Mouse (Mus musculus) layer of hippocampus, adult 18-20 months (tissue): ENCODE data around the gene Gpm6b. TPM values are rescaled to one million over a fixed set of nuclear protein-coding genes. Genes with fewer than 3 reads are reported as not detected.

Experiments used
- DNase-seq, 2 experiments: peaks; one replicate each; pipeline ENCODE4 v3.0.0; 2022; ENCODE audit warnings: low spot score in 2 of 2
- long read RNA-seq: library from polyadenylated mRNA; stranded (forward); transcript quantifications from one replicate; pipeline ENCODE4 v2.0.0, GENCODE M21; 2021
- total RNA-seq, 2 experiments: library from RNA; stranded (reverse); gene quantifications; 2 replicates each; pipeline ENCODE4 v1.2.3; 2021

Gpm6b gene
- 100 to 1,000 TPM; 705 to 717 TPM for total RNA-seq
- long read RNA-seq, full-length matches to known transcripts: 1,551 of 1,648 reads
- long read RNA-seq, partial matches to known transcripts: 43 of 1,648 reads
- long read RNA-seq, other reads (novel, unspliced or antisense): 54 of 1,648 reads

GRCm38 (mm10) chrX:166238831-166239460 is at the start of gene Gpm6b:
Gene Gpm6b, plus strand, starts transcription at chrX:166238911.
- DNase-seq: peak in 1 of 2 experiments; percentile 53

DNA sequence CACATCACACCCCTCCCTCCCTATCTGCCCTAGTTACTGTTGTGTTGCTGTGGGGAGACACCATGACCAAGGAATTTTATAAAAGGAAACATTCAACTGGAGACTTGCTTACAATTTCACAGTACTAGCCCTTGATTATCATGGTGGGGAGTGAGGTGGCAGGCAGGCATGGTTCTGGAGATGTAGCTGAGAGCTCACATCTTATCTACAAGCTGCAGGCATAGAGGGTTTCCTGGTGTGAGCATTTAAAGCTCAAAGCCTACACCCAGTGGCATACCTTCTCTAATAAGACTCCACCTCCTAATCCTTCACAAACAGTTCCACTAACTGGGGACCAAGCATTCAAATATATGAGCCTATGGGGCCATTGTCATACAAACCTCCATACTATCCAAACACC is 42.4 kb upstream of the Gpm6b start:
- no peak for DNase-seq

DNA sequence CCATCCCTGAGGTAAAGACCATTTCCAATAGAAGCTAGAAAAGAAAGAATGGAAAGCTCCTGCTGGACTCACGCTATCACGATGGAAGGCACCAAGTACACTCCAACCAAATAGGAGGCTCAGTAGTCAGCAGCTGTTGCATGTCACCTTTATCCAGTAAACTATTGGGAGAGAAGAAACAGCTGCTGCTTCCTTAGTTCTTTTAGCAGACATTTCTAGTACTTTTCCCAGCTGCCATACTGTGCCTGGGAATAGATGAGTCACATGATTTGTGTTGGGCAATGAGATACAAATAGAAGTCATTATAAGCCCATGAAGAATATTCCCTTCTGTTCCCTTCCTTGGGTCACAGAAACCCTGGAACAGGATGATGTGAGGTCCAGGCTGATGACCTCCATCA is 40.4 kb upstream of the Gpm6b start:
- no peak for DNase-seq

DNA sequence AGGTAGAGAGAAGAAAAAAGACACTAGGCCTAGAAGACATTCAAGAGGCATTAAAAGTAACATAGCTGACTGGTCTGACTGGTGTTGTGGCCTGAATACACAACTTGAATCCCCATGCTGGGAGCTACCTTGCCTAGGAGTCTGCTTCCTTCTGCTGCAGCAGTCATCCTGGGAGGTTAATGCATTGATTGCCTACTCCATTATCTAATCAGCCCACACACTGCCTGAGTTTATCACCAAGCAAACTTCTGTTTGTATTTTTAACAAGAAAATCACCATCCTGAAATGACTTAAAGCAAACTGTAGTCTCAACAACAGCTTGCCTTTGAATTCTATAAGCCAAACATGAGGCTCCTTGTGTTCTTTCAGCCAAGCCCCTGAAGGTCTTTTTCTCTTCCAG is 38.9 kb upstream of the Gpm6b start:
- no peak for DNase-seq

DNA sequence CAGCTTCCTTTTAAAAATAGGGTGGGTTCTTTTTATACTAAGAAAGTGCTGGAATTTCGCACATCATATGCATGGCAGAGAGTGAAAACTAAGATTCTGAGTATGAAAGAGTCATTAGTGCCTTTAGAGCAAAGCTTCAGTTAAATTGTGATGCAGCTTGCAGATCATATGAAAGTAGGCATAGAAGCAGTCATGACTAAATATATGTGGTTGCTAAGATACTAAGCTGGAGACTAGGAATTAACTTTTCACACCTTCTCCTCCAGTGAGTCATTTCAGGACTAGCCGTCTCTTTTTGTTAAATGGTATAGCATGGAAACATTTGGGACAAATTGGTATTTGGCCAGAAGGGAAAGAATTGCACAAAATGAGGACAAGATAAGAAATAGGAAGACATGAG is 24.1 kb upstream of the Gpm6b start:
- DNase-seq: no peak

DNA sequence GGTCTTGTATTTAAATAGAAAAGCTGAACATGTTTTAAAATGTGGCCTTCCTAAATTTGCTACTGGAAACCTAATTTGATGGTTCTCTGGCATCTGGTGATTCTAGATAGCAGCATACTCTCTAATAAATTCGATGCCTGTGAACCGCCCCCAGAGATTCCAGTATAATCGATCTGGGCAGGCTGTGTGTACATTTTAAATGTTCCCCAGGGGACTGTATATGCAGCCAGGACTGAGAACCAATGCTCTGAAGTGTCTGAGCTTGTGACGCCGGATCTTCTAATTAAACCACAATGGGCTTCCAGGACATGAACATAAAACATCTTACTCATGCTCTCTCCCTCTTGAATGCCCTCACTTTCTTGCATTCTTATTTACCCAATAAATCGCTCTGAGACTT is 22.5 kb upstream of the Gpm6b start:
- peak in 1 of 2 experiments; percentile 28 for DNase-seq

- DNase-seq: peak in 1 of 2 experiments; percentile 53
These were observed 22.0 kb upstream of the Gpm6b start for GRCm38 (mm10) chrX:166216720-166217119.

- peak in 1 of 2 experiments; percentile 67 for DNase-seq
These were observed 19.4 kb upstream of the Gpm6b start for GRCm38 (mm10) chrX:166219331-166219730.

DNA sequence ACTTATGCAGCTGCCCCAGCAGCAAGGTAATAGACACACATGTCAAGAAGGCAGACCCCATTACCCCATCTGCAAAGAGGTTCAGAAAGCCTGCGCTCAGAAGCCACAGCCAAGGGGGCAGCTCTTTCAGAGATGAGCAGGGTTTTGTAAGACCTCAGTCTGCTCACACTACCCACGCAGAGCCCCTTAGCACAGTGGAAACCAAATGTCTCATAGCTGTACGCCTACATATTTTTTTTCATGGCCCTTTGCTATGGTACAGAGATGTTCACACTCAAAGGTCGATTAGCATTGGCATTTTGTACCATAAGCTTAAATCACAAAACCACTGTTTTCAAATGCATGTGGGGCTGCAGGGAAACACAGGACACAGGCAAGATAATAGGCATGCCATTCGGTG is 11.9 kb upstream of the Gpm6b start:
- DNase-seq: peak in 1 of 2 experiments; percentile 43

GRCm38 (mm10) chrX:166229750-166230149 is 9.0 kb upstream of the Gpm6b start:
- no peak for DNase-seq

GRCm38 (mm10) chrX:166230515-166231267 is 8.0 kb upstream of the Gpm6b start:
- no peak for DNase-seq

DNA sequence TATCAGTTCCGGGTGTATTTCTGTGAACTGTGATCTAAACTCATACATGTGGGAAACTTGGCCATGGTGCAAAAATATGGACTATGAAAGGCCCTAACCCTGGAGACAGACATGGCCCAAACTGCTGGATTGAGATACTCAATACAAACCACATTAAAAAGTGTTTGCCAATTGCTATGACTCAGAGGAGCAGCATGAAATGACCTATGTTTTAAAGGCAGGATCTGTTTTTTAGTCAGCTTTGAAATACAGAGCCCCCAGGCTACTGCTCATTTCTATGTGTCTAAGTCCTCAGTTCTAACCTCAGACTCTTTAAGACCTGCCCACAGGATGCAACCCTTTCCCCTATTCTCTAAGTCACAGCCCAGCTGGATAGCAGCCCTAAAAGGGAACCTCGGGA is 2.6 kb upstream of the Gpm6b start:
- DNase-seq: no peak

- DNase-seq: peak in 1 of 2 experiments; percentile 10
These were observed 809 bp downstream of the Gpm6b start for GRCm38 (mm10) chrX:166239520-166239919.

DNA sequence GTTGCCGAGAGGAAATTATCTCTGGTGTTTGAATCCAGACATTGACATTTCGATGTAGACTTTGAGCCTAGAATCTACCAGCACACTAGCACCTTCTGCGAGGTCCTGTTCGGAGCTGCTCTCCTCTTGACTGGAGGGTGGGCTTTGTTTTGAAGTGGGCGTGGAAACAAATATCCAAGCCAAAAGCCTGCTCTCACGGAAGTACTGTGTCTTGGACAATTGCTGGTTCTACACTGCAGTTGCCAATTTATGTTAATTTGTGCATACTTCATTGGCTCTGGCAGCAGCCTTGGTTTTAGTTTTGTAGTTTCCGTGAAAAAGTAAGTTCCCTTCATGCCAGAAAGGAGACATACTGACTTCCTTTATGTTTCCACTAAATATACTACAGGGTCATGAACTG is 2.0 kb downstream of the Gpm6b start:
- peak in 1 of 2 experiments; percentile 9 for DNase-seq

DNA sequence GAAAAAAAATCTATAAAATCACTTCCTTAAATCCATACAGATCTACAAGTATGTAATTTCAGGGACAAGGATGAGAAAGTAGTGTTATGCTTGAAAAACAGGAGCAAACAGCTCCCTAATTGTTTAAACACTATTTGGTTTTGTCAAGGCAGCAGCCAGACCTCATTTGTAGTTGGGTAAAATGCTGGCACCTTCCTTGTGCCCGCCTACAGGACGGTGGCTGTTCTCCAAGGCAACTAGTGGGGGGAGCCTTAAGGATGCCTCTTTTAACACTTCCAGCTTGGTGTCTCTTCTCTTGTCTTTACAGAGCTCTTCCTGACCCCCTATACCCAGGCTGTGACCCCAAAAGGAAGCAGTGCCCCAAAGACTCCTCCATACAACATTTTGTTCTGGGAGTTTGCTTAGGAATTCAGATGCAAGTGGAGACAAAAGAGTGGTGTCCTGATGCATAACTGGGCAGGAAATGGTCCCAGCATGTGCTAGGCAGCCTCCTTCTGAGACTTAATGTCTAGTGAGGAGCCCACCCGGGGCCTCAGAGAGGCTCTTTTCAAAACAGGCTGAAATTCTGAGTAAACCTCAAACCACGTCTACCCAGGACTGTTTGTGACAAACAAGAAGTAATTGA is 4.7 kb downstream of the Gpm6b start:
- peak in 1 of 2 experiments; percentile 37 for DNase-seq

DNA sequence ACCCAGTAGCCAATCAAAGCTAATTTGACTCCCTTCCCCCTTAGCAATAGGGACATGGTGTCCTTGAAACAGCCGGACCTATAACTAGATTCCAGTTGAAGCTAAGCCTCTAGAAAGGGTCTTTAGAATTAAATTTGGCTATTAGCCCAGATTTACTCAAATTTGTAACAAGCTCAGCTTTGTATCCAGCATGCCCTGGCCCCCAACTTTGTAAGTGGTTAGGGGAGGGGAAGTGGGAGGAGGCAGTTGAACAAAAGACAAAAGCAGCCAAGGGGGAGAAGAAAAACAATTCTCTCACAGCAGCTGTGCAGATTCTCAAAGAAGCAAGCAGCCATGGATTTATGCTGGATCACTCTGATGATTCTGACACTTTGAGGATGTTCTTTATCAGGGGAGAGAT is 32.8 kb downstream of the Gpm6b start:
- DNase-seq: peak; percentile 19 to 40

DNA sequence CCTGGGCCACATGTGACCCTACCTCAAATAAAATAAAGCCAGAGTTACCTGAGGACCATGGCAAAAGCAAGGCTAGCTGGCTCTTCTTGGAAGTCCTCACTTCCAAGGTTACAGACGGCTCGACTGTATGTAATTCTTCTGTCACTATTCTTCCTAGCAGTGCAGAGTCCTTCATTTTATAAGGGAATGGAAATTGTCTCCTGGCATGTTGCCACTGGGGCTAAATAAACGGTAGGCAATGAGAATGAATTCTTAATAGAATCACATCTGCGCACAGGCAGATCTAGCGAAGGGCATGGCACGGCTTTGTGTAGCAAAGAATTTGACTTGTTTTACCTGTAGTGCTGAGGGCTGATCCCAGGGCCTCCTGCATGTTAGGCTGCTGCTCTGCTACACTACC is 33.9 kb downstream of the Gpm6b start:
- DNase-seq: no peak

GRCm38 (mm10) chrX:166279861-166280260 is 41.1 kb downstream of the Gpm6b start:
- no peak for DNase-seq

GRCm38 (mm10) chrX:166286760-166287483 is 48.2 kb downstream of the Gpm6b start:
- peak; percentile 12 to 54 for DNase-seq

GRCm38 (mm10) chrX:166291266-166291665 is 52.6 kb downstream of the Gpm6b start:
- no peak for DNase-seq

- DNase-seq: no peak
These were observed 54.8 kb downstream of the Gpm6b start for GRCm38 (mm10) chrX:166293465-166293864.
